Mouse (Mus musculus) spleen, adult 2 months (tissue): ENCODE results near the gene Ptprg. TPM values are rescaled to one million over a fixed set of nuclear protein-coding genes. Genes with fewer than 3 reads are reported as not detected.
A peak's percentile ranks its signal among the peaks of the same experiment; 100 is the strongest.
"Not testable (repeated sequence)": the region's sequence is repeated elsewhere in the genome, so short reads cannot be mapped to it uniquely, and the experiment has no call there.

ENCODE experiments used
- DNase-seq, 2 experiments: peaks; one replicate each; pipeline versions ENCODE4 v3.0.0 to v3.0.0-alpha.2; 2012 to 2021; ENCODE audit warnings: low spot score in 2 of 2, low read depth in 1 of 2
- H3K27ac ChIP-seq: fragments of 200-500 bp; 2 replicates; pipeline ENCODE4 v1.5.1; 2012; ENCODE audit warnings: low read length, inconsistent platforms; ENCODE audit not compliant: insufficient read depth
- H3K27me3 ChIP-seq: fragments of 200-500 bp; 2 replicates; pipeline ENCODE4 v1.6.1; 2012; ENCODE audit warnings: mild to moderate bottlenecking, moderate library complexity, low read length, inconsistent platforms; ENCODE audit not compliant: control insufficient read depth, insufficient read depth
- H3K36me3 ChIP-seq: fragments of 200-500 bp; 2 replicates; pipeline ENCODE4 v1.6.1; 2012; ENCODE audit warnings: mild to moderate bottlenecking, low read length, inconsistent platforms; ENCODE audit not compliant: control insufficient read depth, insufficient read depth
- H3K4me1 ChIP-seq: fragments of 200-500 bp; 2 replicates; pipeline ENCODE4 v1.6.1; 2011; ENCODE audit warnings: inconsistent platforms; ENCODE audit not compliant: control insufficient read depth, insufficient read depth, insufficient read length
- H3K4me3 ChIP-seq: fragments of 200-500 bp; 2 replicates; pipeline ENCODE4 v1.5.1; 2011; ENCODE audit warnings: mild to moderate bottlenecking, inconsistent platforms; ENCODE audit not compliant: insufficient read depth, insufficient read length; ENCODE audit errors: extremely low read depth
- CTCF ChIP-seq: fragments of 200-500 bp; IDR thresholded peaks from 2 replicates; pipeline ENCODE4 v1.5.1; 2011; ENCODE audit warnings: mild to moderate bottlenecking, inconsistent platforms; ENCODE audit not compliant: insufficient read depth, insufficient read length, insufficient replicate concordance; ENCODE audit errors: extremely low read depth
- POLR2A ChIP-seq: fragments of 200-500 bp; IDR thresholded peaks from 2 replicates; pipeline ENCODE4 v1.6.1; 2011; ENCODE audit warnings: low read depth, low read length, inconsistent platforms
- WGBS: fragments of 180-500 bp; shearing (Covaris S2); methylation state at CpG from one replicate; pipeline ENCODE4 v1.1.7; 2018; 5-methylcytosine and 5-hydroxymethylcytosine counted together
- polyA plus RNA-seq: library from polyadenylated mRNA; depleted of rRNA; stranded (reverse); fragments of >200 nt; gene quantifications from 2 replicates; pipeline ENCODE4 v1.2.3, GENCODE M21; 2012

The Ptprg gene
- polyA plus RNA-seq, 1 experiment: 4.9 TPM

- Histone ChIP-seq H3K4me1 (no peaks in the 10 kb centered on the region), H3K36me3 (no peaks in the 10 kb centered on the region), H3K4me3 (no peak overlapping the region), H3K27me3 (no peaks in the 10 kb centered on the region), H3K27ac (no peak overlapping the region)
- TF ChIP-seq POLR2A: no peak
- TF ChIP-seq CTCF: no peak
- no peak for DNase-seq
- 91% methylated on average over 6 of the region's 6 CpGs for WGBS
Observed at GRCm38 (mm10) chr14:12219877-12220276, 666.5 kb downstream of the Ptprg start.

DNA sequence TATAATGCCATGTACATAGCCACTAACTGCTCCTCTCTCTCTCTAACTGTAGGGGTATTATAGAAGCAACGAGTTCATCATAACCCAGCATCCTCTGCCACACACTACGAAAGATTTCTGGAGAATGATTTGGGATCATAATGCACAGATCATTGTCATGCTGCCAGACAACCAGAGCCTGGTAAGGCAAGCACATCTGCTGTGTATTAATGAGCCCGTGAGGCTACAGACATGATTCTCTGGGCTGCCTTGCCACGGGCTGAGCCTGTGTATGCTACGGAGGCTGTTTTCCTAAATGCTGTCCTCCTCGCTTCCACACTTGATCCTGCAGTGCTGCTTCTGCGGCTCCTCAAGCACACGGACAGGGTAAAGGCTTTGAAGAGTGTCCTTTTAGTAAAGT, 667.2 kb downstream of the Ptprg start:
- DNase-seq: no peak
- Histone ChIP-seq H3K27ac (no peak overlapping the region), H3K36me3 (no peaks in the 10 kb centered on the region), H3K27me3 (no peaks in the 10 kb centered on the region), H3K4me3 (no peak overlapping the region), H3K4me1 (no peaks in the 10 kb centered on the region)
- no peak for TF ChIP-seq POLR2A
- TF ChIP-seq CTCF: no peak
- WGBS: 90% methylated on average over 8 of the region's 8 CpGs

DNA sequence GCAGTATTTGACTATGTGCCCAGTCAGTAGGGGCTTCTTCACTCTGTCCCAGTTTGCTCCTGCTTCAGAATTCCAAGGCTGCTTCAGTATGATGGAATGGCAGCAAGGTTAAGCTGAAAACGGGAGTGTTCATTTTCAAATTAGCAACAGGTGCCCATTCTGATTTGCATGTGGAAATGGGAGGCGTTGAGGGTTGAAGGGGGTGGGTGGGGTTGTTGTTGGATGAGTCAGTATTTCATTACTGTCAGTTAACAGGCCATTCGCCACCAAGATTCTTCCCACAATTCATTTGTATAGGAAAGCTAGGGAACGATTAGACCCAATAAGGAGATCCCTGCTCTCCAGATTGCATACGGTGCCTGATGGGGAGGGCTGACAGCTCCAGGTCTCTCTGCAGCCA, 668.2 kb downstream of the Ptprg start:
- WGBS: 87% methylated on average over 5 of the region's 5 CpGs
- no peak for DNase-seq
- no peaks in the 10 kb centered on the region for H3K36me3 ChIP-seq
- H3K4me3 ChIP-seq: no peak overlapping the region
- no peaks in the 10 kb centered on the region for H3K4me1 ChIP-seq
- H3K27me3 ChIP-seq: no peaks in the 10 kb centered on the region
- H3K27ac ChIP-seq: no peak overlapping the region
- TF ChIP-seq CTCF: no peak
- no peak for TF ChIP-seq POLR2A

- DNase-seq: no peak
- WGBS: 11% methylated on average over 4 of the region's 4 CpGs
- no peak for TF ChIP-seq POLR2A
- TF ChIP-seq CTCF: no peak
Observed at GRCm38 (mm10) chr14:12243726-12244125, 690.4 kb downstream of the Ptprg start.

GRCm38 (mm10) chr14:12276031-12276430, 722.7 kb downstream of the Ptprg start:
- Histone ChIP-seq H3K27me3 (no peaks in the 10 kb centered on the region), H3K4me1 (no peaks in the 10 kb centered on the region), H3K36me3 (no peaks in the 10 kb centered on the region), H3K27ac (no peak overlapping the region), H3K4me3 (no peak overlapping the region)
- WGBS: 69% methylated on average over 3 of the region's 3 CpGs
- DNase-seq: no peak
- TF ChIP-seq CTCF: no peak
- no peak for TF ChIP-seq POLR2A

More at GRCm38 (mm10) chr14:12243726-12244125, 690.4 kb downstream of the Ptprg start:
- H3K4me3 ChIP-seq: no peak overlapping the region
- no peaks in the 10 kb centered on the region for H3K4me1 ChIP-seq
- no peaks in the 10 kb centered on the region for H3K36me3 ChIP-seq
- no peak overlapping the region for H3K27ac ChIP-seq
- H3K27me3 ChIP-seq: no peaks in the 10 kb centered on the region

DNA sequence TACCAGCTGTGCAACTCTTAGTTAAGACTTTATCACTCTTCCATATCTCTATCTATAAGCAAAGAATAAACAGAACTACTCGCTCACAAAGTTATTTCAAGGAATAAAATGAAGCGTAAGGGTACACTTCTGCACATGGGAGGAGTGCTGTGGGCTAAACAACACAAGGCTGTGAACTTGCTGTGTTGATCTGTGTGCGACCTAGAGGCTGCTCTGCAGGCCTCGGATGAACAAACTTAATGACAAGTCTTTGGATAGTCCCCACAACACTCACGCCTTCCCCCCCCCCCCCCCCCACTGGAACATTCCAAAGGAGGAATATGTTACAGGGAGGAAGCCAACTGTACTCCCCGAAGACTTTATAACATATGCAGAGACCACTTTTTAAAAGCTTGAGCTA, 730.3 kb downstream of the Ptprg start, which contains the start of gene Gm49355:
Gm49355 (plus strand) TSS at position 336 of the 400 bp plus-strand sequence.
- Histone ChIP-seq H3K27me3 (no peaks in the 10 kb centered on the region), H3K27ac (peak within 1 kb of the TSS; percentile 60), H3K36me3 (no peaks in the 10 kb centered on the region), H3K4me3 (peak within 1 kb of the TSS; percentile 62), H3K4me1 (no peaks in the 10 kb centered on the region)
- no peak for TF ChIP-seq POLR2A
- TF ChIP-seq CTCF: no peak
- DNase-seq: no peak
- WGBS: 84% methylated on average over 6 of the region's 6 CpGs

- WGBS: 1% methylated on average over 48 of the region's 48 CpGs
- no peaks in the 10 kb centered on the region for H3K36me3 ChIP-seq
- peak within 1 kb of the TSS; percentile 62 for H3K4me3 ChIP-seq
- peak within 1 kb of the TSS; percentile 60 for H3K27ac ChIP-seq
- no peaks in the 10 kb centered on the region for H3K4me1 ChIP-seq
- TF ChIP-seq CTCF (no peak), POLR2A (peak; percentile 74)
- peak; percentile 45 to 71 for DNase-seq
- no peaks in the 10 kb centered on the region for H3K27me3 ChIP-seq
Observed at GRCm38 (mm10) chr14:12284141-12284912, 731.0 kb downstream of the Ptprg start, which contains the start of gene 3830406C13Rik. Gene 3830406C13Rik, plus strand, starts transcription at chr14:12284173.

DNA sequence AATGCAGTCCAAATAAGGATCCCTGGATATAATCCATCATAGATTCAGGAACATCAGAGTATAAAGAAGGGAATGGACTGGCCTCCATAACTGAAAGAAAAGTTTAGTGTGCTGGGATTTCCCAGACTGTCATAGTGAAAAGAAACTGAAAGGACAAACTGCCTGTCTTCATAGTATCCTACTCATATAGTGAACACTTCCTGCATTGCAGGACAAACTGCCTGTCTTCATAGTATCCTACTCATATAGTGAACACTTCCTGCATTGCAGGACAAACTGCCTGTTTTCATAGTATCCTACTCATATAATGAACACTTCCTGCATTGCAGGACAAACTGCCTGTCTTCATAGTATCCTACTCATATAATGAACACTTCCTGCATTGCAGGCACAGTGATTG, 736.4 kb downstream of the Ptprg start:
- H3K36me3 ChIP-seq, H3K4me1 ChIP-seq, DNase-seq, H3K27me3 ChIP-seq, H3K27ac ChIP-seq, H3K4me3 ChIP-seq: not testable (repeated sequence)
